1 mouse cellular context compared by ENCODE assay signal in genomic region chr11:97664339-97664665, GRCm38 (mm10).
TF ChIP-seq lines count a peak whose summit lies in the region.

No protein-coding gene starts in this region.

TF ChIP-seq in CH12.LX, 34 proteins besides CTCF, POLR2A, EP300 and RAD21 (continued from another document):
- no peak for TF ChIP-seq GABPA (IDR thresholded peaks at IDR 0.05; ENCODE audit: insufficient replicate concordance, low read depth, low read length)
TF ChIP-seq in CH12.LX: peak in this region for 3.
